Mouse (Mus musculus) hindbrain, embryonic 13.5 days (tissue): ENCODE measurements around the gene D10Wsu102e. TPM values are rescaled to one million over a fixed set of nuclear protein-coding genes. Genes with fewer than 3 reads are reported as not detected.
A peak's percentile ranks its signal among the peaks of the same experiment; 100 is the strongest.
"Not testable (repeated sequence)": the region's sequence is repeated elsewhere in the genome, so short reads cannot be mapped to it uniquely, and the experiment has no call there.

Experiments
- ATAC-seq: fragments of 200-750 bp; cut with Nextera tagmentation; 2 replicates; pipeline ENCODE4 v1.8.0; 2017; ENCODE audit warnings: moderate TSS enrichment; ENCODE audit not compliant: low FRiP score
- H3K27ac ChIP-seq: fragments of 300-500 bp; sonication (generic); 2 replicates; pipeline ENCODE4 v1.5.1; 2015; ENCODE audit warnings: inconsistent platforms, mild to moderate bottlenecking, moderate library complexity
- H3K27me3 ChIP-seq: fragments of 300-500 bp; sonication (generic); 2 replicates; pipeline ENCODE4 v1.6.1; 2015; ENCODE audit warnings: mild to moderate bottlenecking, inconsistent platforms
- H3K36me3 ChIP-seq: fragments of 300-500 bp; sonication (generic); 2 replicates; pipeline ENCODE4 v1.6.1; 2015; ENCODE audit warnings: mild to moderate bottlenecking, inconsistent platforms
- H3K4me1 ChIP-seq: fragments of 300-500 bp; sonication (generic); replicated peaks from 2 replicates; pipeline ENCODE4 v1.6.1; 2015; ENCODE audit warnings: inconsistent platforms
- H3K4me2 ChIP-seq: fragments of 300-500 bp; sonication (generic); 2 replicates; pipeline ENCODE4 v1.6.1; 2015; ENCODE audit warnings: inconsistent platforms, mild to moderate bottlenecking, moderate library complexity
- H3K4me3 ChIP-seq: fragments of 300-500 bp; sonication (generic); 2 replicates; pipeline ENCODE4 v1.5.1; 2015; ENCODE audit warnings: mild to moderate bottlenecking, inconsistent platforms
- H3K9ac ChIP-seq: fragments of 300-500 bp; sonication (generic); 2 replicates; pipeline ENCODE4 v1.6.1; 2015; ENCODE audit warnings: mild to moderate bottlenecking, inconsistent platforms
- H3K9me3 ChIP-seq: fragments of 300-500 bp; sonication (generic); 2 replicates; pipeline ENCODE4 v1.6.1; 2016; ENCODE audit warnings: inconsistent platforms
- WGBS: fragments of 180-500 bp; shearing (Covaris S2); methylation state at CpG from one replicate; pipeline ENCODE4 v1.1.7; 2015; 5-methylcytosine and 5-hydroxymethylcytosine counted together
- polyA plus RNA-seq: library from polyadenylated mRNA; unstranded; fragments of >200 nt; fragmentation: Nextera tagmentation; extraction: Ambion mirVana; gene quantifications from 2 replicates; pipeline ENCODE4 v1.2.1, GENCODE M21; 2015

The D10Wsu102e gene
- polyA plus RNA-seq, 1 experiment from 2014 or later, result 0.93 TPM

GRCm38 (mm10) chr10:83351779-83352178, 8.2 kb upstream of the D10Wsu102e start:
- H3K9me3 ChIP-seq, H3K27me3 ChIP-seq, H3K4me1 ChIP-seq, H3K27ac ChIP-seq, H3K36me3 ChIP-seq, H3K9ac ChIP-seq, H3K4me3 ChIP-seq, ATAC-seq, H3K4me2 ChIP-seq: not testable (repeated sequence)
- 88% methylated on average over 4 of the region's 4 CpGs for WGBS

GRCm38 (mm10) chr10:83353680-83354332, 6.2 kb upstream of the D10Wsu102e start:
- H3K4me2 ChIP-seq, result no peak overlapping the region
- WGBS, result 70% methylated on average over 14 of the region's 14 CpGs
- no peak for ATAC-seq

DNA sequence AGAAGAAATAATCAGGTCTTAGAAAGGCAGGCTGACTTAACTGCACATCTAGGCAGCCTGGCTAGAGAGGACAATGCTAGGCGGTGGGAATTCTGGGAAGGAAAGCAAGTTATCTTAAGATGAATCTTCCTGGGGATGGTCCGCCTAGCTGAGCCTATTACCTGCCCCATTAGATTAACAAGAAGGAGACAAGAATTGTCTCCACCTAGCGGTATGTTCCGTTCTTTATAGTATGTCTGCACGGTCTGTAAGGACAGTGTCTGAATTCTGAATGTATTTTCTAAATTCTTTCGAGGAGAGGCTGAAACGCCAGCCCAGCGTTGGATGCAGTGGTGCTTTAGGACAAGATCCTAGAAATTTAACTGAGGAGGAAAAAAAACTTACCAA, 5.7 kb upstream of the D10Wsu102e start:
- Histone ChIP-seq H3K4me1 (peaks cover 5% of the 10 kb centered on the region; the same call in 1 of the 2 replicates), H3K27ac (no peak overlapping the region), H3K27me3 (no peaks in the 10 kb centered on the region), H3K9me3 (no peaks in the 10 kb centered on the region), H3K4me3 (no peak overlapping the region), H3K36me3 (no peaks in the 10 kb centered on the region), H3K9ac (no peak overlapping the region), H3K4me2 (no peak overlapping the region)
- peak; percentile 28; the same call in 1 of the 2 replicates for ATAC-seq
- WGBS, result 71% methylated on average over 8 of the region's 8 CpGs

More at GRCm38 (mm10) chr10:83353680-83354332, 6.2 kb upstream of the D10Wsu102e start:
- 0 out of 2 replicates have a peak, but pooled peaks cover 4% of the 10 kb centered on the region for H3K4me1 ChIP-seq
- H3K27me3 ChIP-seq, result no peaks in the 10 kb centered on the region
- no peak overlapping the region for H3K4me3 ChIP-seq
- H3K9ac ChIP-seq, result no peak overlapping the region
- no peaks in the 10 kb centered on the region for H3K9me3 ChIP-seq
- H3K27ac ChIP-seq, result no peak overlapping the region
- H3K36me3 ChIP-seq, result no peaks in the 10 kb centered on the region

GRCm38 (mm10) chr10:83356416-83356815, 3.6 kb upstream of the D10Wsu102e start:
- Histone ChIP-seq H3K27me3 (no peaks in the 10 kb centered on the region), H3K4me1 (peaks cover 18% of the 10 kb centered on the region), H3K27ac (no peak overlapping the region), H3K36me3 (no peaks in the 10 kb centered on the region), H3K9ac (no peak overlapping the region), H3K9me3 (no peaks in the 10 kb centered on the region), H3K4me3 (no peak overlapping the region), H3K4me2 (no peak overlapping the region)
- WGBS, result 88% methylated on average over 12 of the region's 12 CpGs
- ATAC-seq, result no peak

- ATAC-seq, result peak; percentile 9
- WGBS, result 93% methylated on average over 4 of the region's 4 CpGs
- no peaks in the 10 kb centered on the region for H3K9me3 ChIP-seq
- H3K4me2 ChIP-seq, result peak overlapping the region; percentile 85
- peaks cover 19% of the 10 kb centered on the region for H3K4me1 ChIP-seq
- peak overlapping the region; percentile 92 for H3K4me3 ChIP-seq
- H3K27ac ChIP-seq, result peak overlapping the region; percentile 77
- H3K9ac ChIP-seq, result peak overlapping the region; percentile 60; the same call in 1 of the 2 replicates
- peaks cover 20% of the 10 kb centered on the region for H3K36me3 ChIP-seq
- H3K27me3 ChIP-seq, result no peaks in the 10 kb centered on the region
Observed at GRCm38 (mm10) chr10:83359451-83359850, 570 bp upstream of the D10Wsu102e start.

GRCm38 (mm10) chr10:83360356-83360755, 335 bp downstream of the D10Wsu102e start:
- peak overlapping the region; percentile 92 for H3K4me3 ChIP-seq
- peak overlapping the region; percentile 78 for H3K27ac ChIP-seq
- H3K9me3 ChIP-seq, result no peaks in the 10 kb centered on the region
- H3K4me1 ChIP-seq, result peaks cover 19% of the 10 kb centered on the region
- WGBS, result 1% methylated on average over 40 of the region's 40 CpGs
- H3K9ac ChIP-seq, result peak overlapping the region; percentile 89
- peaks cover 29% of the 10 kb centered on the region for H3K36me3 ChIP-seq
- peak; percentile 82 for ATAC-seq
- peak overlapping the region; percentile 85 for H3K4me2 ChIP-seq
- H3K27me3 ChIP-seq, result no peaks in the 10 kb centered on the region

GRCm38 (mm10) chr10:83361643-83362382, 1.8 kb downstream of the D10Wsu102e start:
- H3K4me2 ChIP-seq, result peak overlapping the region; percentile 85
- no peak overlapping the region for H3K27ac ChIP-seq
- H3K36me3 ChIP-seq, result peaks cover 44% of the 10 kb centered on the region
- ATAC-seq, result no peak
- H3K4me1 ChIP-seq, result peaks cover 19% of the 10 kb centered on the region
- H3K4me3 ChIP-seq, result no peak overlapping the region
- H3K9ac ChIP-seq, result peak overlapping the region; percentile 13; the same call in 1 of the 2 replicates
- no peaks in the 10 kb centered on the region for H3K27me3 ChIP-seq
- no peaks in the 10 kb centered on the region for H3K9me3 ChIP-seq
- WGBS, result 46% methylated on average over 5 of the region's 5 CpGs

- Histone ChIP-seq H3K36me3 (peaks cover 60% of the 10 kb centered on the region), H3K9ac (0 out of 2 replicates have a peak overlapping the region, but pooled peaks have one; percentile 13), H3K27ac (no peak overlapping the region), H3K4me2 (no peak overlapping the region), H3K9me3 (no peaks in the 10 kb centered on the region), H3K27me3 (no peaks in the 10 kb centered on the region), H3K4me3 (no peak overlapping the region), H3K4me1 (peaks cover 19% of the 10 kb centered on the region)
- 95% methylated on average over 8 of the region's 8 CpGs for WGBS
- ATAC-seq, result no peak
Observed at GRCm38 (mm10) chr10:83363451-83363850, 3.4 kb downstream of the D10Wsu102e start.

GRCm38 (mm10) chr10:83368918-83369317, 8.9 kb downstream of the D10Wsu102e start:
- Histone ChIP-seq H3K27ac (no peak overlapping the region), H3K27me3 (no peaks in the 10 kb centered on the region), H3K9me3 (no peaks in the 10 kb centered on the region), H3K4me2 (no peak overlapping the region), H3K36me3 (peaks cover 90% of the 10 kb centered on the region), H3K9ac (no peak overlapping the region), H3K4me3 (no peak overlapping the region), H3K4me1 (no peaks in the 10 kb centered on the region)
- WGBS, result 92% methylated on average over 5 of the region's 5 CpGs
- no peak for ATAC-seq

GRCm38 (mm10) chr10:83374045-83374656, 14.1 kb downstream of the D10Wsu102e start:
- no peaks in the 10 kb centered on the region for H3K27me3 ChIP-seq
- H3K27ac ChIP-seq, result no peak overlapping the region
- no peaks in the 10 kb centered on the region for H3K9me3 ChIP-seq
- H3K9ac ChIP-seq, result no peak overlapping the region
- H3K4me1 ChIP-seq, result no peaks in the 10 kb centered on the region
- H3K4me2 ChIP-seq, result no peak overlapping the region
- WGBS, result 94% methylated on average over 3 of the region's 3 CpGs
- no peak overlapping the region for H3K4me3 ChIP-seq
- peaks cover 54% of the 10 kb centered on the region for H3K36me3 ChIP-seq
- no peak for ATAC-seq

DNA sequence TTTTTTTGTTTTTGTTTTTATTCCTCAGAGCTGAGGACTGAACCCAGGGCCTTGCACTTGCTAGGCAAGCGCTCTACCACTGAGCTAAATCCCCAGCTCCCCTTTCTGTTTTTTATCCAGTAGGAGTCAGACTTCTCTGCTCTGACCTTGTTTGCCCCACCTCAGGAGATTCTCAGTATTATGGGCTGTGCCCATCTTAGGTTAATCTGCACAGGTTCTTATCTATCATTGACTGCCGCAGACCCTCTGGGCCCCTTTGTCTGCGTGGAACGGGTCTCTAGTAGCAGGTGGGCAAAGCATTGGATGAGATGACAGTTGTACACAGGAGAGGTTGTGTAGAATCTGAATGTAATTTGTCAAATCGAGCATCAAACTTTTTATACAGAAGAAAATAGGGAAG, 15.4 kb downstream of the D10Wsu102e start:
- not testable (repeated sequence) for H3K4me3 ChIP-seq, ATAC-seq, H3K4me1 ChIP-seq, H3K9me3 ChIP-seq, H3K4me2 ChIP-seq, H3K27me3 ChIP-seq, H3K27ac ChIP-seq, H3K9ac ChIP-seq
- 97% methylated on average over 5 of the region's 5 CpGs for WGBS
- peaks cover 51% of the 10 kb centered on the region for H3K36me3 ChIP-seq

DNA sequence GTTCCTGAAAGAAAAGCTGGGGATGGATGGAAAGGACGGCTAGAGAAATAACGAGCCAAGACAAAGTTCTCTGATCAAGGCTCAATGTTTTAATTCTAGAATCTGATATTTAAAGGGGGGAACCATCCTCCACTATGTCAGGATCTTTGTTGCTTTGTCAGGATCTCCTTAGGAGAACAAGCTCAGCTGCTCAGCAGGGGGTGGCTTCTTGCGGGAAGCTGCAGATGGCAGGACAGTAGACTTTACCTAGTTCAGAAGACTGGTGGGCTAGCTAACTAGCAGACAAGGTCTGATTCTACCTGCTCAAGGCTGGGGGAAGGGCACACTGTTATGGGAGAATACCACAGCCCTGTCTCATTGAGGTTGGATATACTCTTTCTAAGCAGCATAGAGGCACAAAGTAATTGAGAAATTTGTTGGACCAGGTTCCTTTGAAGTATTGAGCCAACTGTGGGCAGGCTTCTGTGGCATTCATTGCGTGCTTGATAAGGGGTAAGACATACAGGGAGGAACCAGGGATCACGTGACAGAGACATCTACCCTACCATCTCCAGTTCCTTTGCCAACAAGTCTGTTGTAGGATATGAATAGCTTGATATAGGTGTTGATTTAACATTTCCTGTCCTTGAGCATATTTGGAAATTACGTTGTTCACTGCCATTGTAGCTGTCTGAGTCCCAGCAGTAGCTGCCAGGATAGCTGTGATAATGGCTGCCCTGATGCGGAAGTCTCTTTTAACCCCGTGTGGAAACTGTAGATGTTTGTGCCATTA, 17.1 kb downstream of the D10Wsu102e start:
- no peak overlapping the region for H3K9ac ChIP-seq
- no peaks in the 10 kb centered on the region for H3K9me3 ChIP-seq
- H3K4me3 ChIP-seq, result no peak overlapping the region
- no peak overlapping the region for H3K4me2 ChIP-seq
- 91% methylated on average over 8 of the region's 8 CpGs for WGBS
- H3K4me1 ChIP-seq, result no peaks in the 10 kb centered on the region
- peaks cover 40% of the 10 kb centered on the region for H3K36me3 ChIP-seq
- no peaks in the 10 kb centered on the region for H3K27me3 ChIP-seq
- no peak overlapping the region for H3K27ac ChIP-seq
- no peak for ATAC-seq
